Mouse (Mus musculus) heart, adult 2 months (tissue): ENCODE results near the gene Eif2b4. TPM values are rescaled to one million over a fixed set of nuclear protein-coding genes. Genes with fewer than 3 reads are reported as not detected.
A peak's percentile ranks its signal among the peaks of the same experiment; 100 is the strongest.

Source experiments
- DNase-seq, 2 experiments: peaks; one replicate each; pipeline ENCODE4 v3.0.0; 2021
- H3K27ac ChIP-seq: fragments of 200-600 bp; 2 replicates; pipeline ENCODE4 v1.8.1; 2022
- H3K27me3 ChIP-seq: fragments of 200-500 bp; 2 replicates; pipeline ENCODE4 v1.6.1; 2012; ENCODE audit warnings: mild to moderate bottlenecking, low read length, inconsistent platforms, mixed read lengths; ENCODE audit not compliant: control insufficient read depth, insufficient read depth
- H3K36me3 ChIP-seq: fragments of 200-500 bp; 2 replicates; pipeline ENCODE4 v1.6.1; 2012; ENCODE audit warnings: low read length, inconsistent platforms; ENCODE audit not compliant: control insufficient read depth, insufficient read depth
- H3K4me1 ChIP-seq: fragments of 200-500 bp; 2 replicates; pipeline ENCODE4 v1.6.1; 2011; ENCODE audit warnings: low read length; ENCODE audit not compliant: control insufficient read depth, insufficient read depth
- H3K4me3 ChIP-seq: fragments of 200-600 bp; 2 replicates; pipeline ENCODE4 v1.8.1; 2022
- H3K79me2 ChIP-seq: fragments of 200-500 bp; replicated peaks from 2 replicates; pipeline ENCODE4 v1.6.1; 2012; ENCODE audit warnings: mild to moderate bottlenecking, inconsistent platforms, low read length, moderate library complexity, mixed read lengths; ENCODE audit not compliant: control insufficient read depth, insufficient read depth
- H3K9ac ChIP-seq: fragments of 200-500 bp; 2 replicates; pipeline ENCODE4 v1.6.1; 2012; ENCODE audit warnings: low read depth, mild to moderate bottlenecking, control low read depth, inconsistent platforms, low read length, mixed read lengths
- CTCF ChIP-seq: fragments of 200-600 bp; IDR thresholded peaks from 2 replicates; pipeline ENCODE4 v1.8.1; 2022; ENCODE audit warnings: antibody characterized with exemption, mild to moderate bottlenecking, moderate library complexity
- EP300 ChIP-seq: fragments of 200-500 bp; IDR thresholded peaks from 2 replicates; pipeline ENCODE4 v1.6.1; 2011; ENCODE audit warnings: low read depth, low read length, control low read depth; ENCODE audit not compliant: insufficient read depth
- POLR2A ChIP-seq: fragments of 200-500 bp; IDR thresholded peaks from 2 replicates; pipeline ENCODE4 v1.6.1; 2011; ENCODE audit warnings: mild to moderate bottlenecking, low read depth, low read length, control low read depth; ENCODE audit not compliant: insufficient read depth
- WGBS: fragments of 180-500 bp; shearing (Covaris S2); methylation state at CpG from one replicate; pipeline ENCODE4 v1.1.7; 2018; 5-methylcytosine and 5-hydroxymethylcytosine counted together
- intact Hi-C: fragments of 180-260 bp; cut with DNase I; formaldehyde crosslinking; loops from one replicate; pipeline ENCODE4 v1.15.1; 2025
- polyA plus RNA-seq: library from polyadenylated mRNA; depleted of rRNA; stranded (reverse); fragments of >200 nt; gene quantifications from 2 replicates; pipeline ENCODE4 v1.2.3, GENCODE M21; 2012
- total RNA-seq, 2 experiments: library from RNA; stranded (reverse); gene quantifications; 2 replicates each; pipeline ENCODE4 v1.2.3; 2021

The Eif2b4 gene
- total and polyA plus RNA-seq, 3 experiments: 48.0 to 61.3 (median 50.8) TPM

DNA sequence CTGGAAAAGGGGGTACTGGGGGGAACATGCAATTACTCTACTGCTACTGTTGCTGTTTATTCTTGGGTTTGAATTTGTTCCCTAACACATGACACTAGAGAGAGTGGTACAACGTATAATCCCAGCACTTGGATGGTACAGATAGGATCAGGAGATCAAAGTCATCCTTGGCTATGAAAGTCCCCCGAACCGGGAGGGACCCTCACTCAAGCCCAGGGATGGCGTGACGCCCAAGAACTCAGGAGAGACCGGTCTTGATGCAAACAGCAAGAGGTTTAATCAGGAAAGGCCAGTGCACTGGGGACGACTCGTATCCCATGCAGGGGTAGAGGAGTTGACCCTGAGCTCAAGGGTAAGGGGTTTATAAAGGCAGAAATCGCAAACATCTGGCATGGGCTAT, 29.5 kb upstream of the Eif2b4 start:
- peaks cover 7% of the 10 kb centered on the region for H3K36me3 ChIP-seq
- H3K4me3 ChIP-seq: no peak overlapping the region
- no peak for DNase-seq
- intact Hi-C loops: loop anchor here (5.0 kb wide), 1 partner anchor 105 kb away; no protein-coding TSS in a partner anchor
- H3K27me3 ChIP-seq: no peaks in the 10 kb centered on the region
- no peak for TF ChIP-seq EP300
- TF ChIP-seq CTCF: no peak
- TF ChIP-seq POLR2A: no peak
- no peak overlapping the region for H3K27ac ChIP-seq
- 95% methylated on average over 9 of the region's 9 CpGs for WGBS
- H3K9ac ChIP-seq: no peak overlapping the region
- H3K4me1 ChIP-seq: peaks cover 6% of the 10 kb centered on the region
- H3K79me2 ChIP-seq: 0 out of 2 replicates have a peak, but pooled peaks cover 2% of the 10 kb centered on the region

DNA sequence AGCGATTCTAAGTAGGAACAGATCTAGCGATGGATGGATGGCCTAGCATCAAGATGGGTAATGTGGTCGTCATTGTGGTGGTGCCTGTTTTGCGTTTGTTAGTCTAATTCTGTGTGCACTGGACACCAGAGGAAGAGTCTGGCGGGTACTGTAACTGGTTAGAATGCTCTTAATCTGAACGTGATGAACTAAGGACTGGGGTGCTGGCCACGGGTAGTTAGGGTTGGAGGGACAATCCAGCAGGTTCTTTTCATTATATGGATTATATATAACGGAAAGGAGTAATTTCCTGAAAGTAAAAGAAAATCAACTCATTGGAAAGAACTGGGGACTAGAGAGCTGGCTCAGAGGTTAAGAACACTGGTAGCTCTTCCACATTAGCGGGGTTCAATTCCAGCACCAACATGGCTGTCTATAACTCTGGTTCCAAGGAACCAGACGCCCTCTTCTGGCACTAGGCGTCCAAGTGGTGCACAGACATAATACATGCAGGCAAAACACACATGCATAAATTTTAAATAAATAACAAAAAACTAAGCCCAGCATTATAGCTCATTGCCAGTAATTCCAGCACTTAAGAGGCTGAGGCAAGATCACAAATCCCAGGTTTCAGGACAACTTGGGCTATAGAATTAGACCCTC, 28.2 kb upstream of the Eif2b4 start:
- DNase-seq: no peak
- H3K4me3 ChIP-seq: peak overlapping the region; percentile 98
- intact Hi-C loops: loop anchor here (2.0 to 5.0 kb wide), 3 partner anchors 19 to 106 kb away; partner anchors contain the start of genes Mpv17 and Zfp513
- peak overlapping the region; percentile 73; the same call in 1 of the 2 replicates for H3K9ac ChIP-seq
- H3K79me2 ChIP-seq: peaks cover 4% of the 10 kb centered on the region
- H3K4me1 ChIP-seq: peaks cover 6% of the 10 kb centered on the region
- no peaks in the 10 kb centered on the region for H3K27me3 ChIP-seq
- H3K27ac ChIP-seq: peak overlapping the region; percentile 92
- TF ChIP-seq EP300 (no peak), CTCF (peak; percentile 41)
- peaks cover 7% of the 10 kb centered on the region for H3K36me3 ChIP-seq
- 20% methylated on average over 11 of the region's 11 CpGs for WGBS

DNA sequence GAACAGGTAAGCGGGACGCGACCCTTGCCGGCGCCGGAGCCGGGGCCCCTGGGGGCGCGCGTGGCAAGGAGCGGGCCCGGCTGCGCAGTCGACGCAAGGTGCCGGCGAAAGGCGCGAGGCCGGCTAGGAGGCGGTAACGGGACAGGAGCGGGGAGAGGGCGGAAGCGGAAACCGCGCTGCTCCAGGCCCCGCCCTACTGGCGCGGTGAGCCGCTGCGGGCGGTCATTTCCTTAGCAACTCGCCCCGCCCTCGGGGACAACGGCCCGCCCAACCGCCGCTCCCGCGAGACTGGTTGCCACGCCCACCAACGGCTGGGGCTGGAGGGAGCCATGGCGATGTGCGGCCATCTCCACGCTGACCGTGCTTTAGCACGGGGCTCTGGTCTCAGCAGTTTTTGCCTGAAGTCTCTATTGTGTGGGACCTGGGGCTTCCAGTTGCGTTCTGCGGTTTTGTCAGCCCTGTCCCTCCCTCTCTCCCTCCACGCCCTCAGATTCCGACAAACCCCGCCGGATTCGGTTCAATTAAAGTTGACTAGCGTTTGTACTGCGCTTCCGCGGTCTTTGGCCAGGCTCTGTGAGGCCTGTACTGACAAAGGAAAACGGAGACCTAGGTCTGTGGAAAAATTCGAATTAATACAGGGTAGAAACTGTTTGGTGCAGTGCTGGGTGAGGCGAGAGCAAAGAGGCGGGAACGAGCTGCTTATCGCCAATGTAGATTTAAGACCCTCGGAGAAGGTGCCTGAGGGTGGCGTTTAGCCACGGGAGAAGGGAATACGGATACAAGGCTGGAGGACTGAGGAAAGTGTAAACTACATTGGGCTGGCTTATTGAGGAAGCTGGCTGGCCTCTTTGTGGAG, 27.4 kb upstream of the Eif2b4 start, which contains the start of gene Ppm1g:
Gene Ppm1g (minus strand): TSS at position 240 of the 856 bp plus-strand sequence.
- intact Hi-C loops: loop anchor here (1.0 to 5.0 kb wide), 5 partner anchors 18 to 107 kb away; partner anchors contain the start of genes Ift172, Mpv17, Nrbp1 and Zfp513
- no peaks in the 10 kb centered on the region for H3K27me3 ChIP-seq
- TF ChIP-seq EP300 (no peak), POLR2A (peak; percentile 96), CTCF (no peak)
- H3K4me3 ChIP-seq: peak within 1 kb of the TSS; percentile 98
- under 1% methylated on average over 70 of the region's 70 CpGs for WGBS
- peak; percentile 98 to 100 for DNase-seq
- peaks cover 7% of the 10 kb centered on the region for H3K36me3 ChIP-seq
- peak within 1 kb of the TSS; percentile 92 for H3K27ac ChIP-seq
- H3K79me2 ChIP-seq: peaks cover 4% of the 10 kb centered on the region
- H3K4me1 ChIP-seq: peaks cover 6% of the 10 kb centered on the region
- H3K9ac ChIP-seq: peak within 1 kb of the TSS; percentile 94

GRCm38 (mm10) chr5:31219911-31220447, 26.7 kb upstream of the Eif2b4 start:
- peaks cover 7% of the 10 kb centered on the region for H3K36me3 ChIP-seq
- peaks cover 4% of the 10 kb centered on the region for H3K79me2 ChIP-seq
- no peak for DNase-seq
- intact Hi-C loops: loop anchor here (1.0 to 5.0 kb wide), 5 partner anchors 17 to 107 kb away; partner anchors contain the start of genes Ift172, Mpv17, Nrbp1 and Zfp513
- peak overlapping the region; percentile 98 for H3K4me3 ChIP-seq
- peak overlapping the region; percentile 94 for H3K9ac ChIP-seq
- H3K27ac ChIP-seq: peak overlapping the region; percentile 92
- TF ChIP-seq EP300 (no peak), CTCF (peak; percentile 47)
- H3K27me3 ChIP-seq: no peaks in the 10 kb centered on the region
- under 1% methylated on average over 40 of the region's 40 CpGs for WGBS
- H3K4me1 ChIP-seq: peaks cover 6% of the 10 kb centered on the region

GRCm38 (mm10) chr5:31219474-31219873, 26.2 kb upstream of the Eif2b4 start:
- under 1% methylated on average over 11 of the region's 11 CpGs for WGBS
- TF ChIP-seq CTCF: no peak
- Histone ChIP-seq H3K36me3 (peaks cover 7% of the 10 kb centered on the region), H3K4me3 (peak overlapping the region; percentile 98), H3K4me1 (peaks cover 6% of the 10 kb centered on the region), H3K79me2 (peaks cover 5% of the 10 kb centered on the region), H3K9ac (peak overlapping the region; percentile 94), H3K27me3 (no peaks in the 10 kb centered on the region), H3K27ac (peak overlapping the region; percentile 92)
- intact Hi-C loops: no loop called here
- DNase-seq: no peak

- Histone ChIP-seq H3K27me3 (no peaks in the 10 kb centered on the region), H3K79me2 (peaks cover 5% of the 10 kb centered on the region), H3K4me3 (peak overlapping the region; percentile 98), H3K4me1 (peaks cover 6% of the 10 kb centered on the region), H3K27ac (no peak overlapping the region), H3K9ac (no peak overlapping the region), H3K36me3 (peaks cover 7% of the 10 kb centered on the region)
- TF ChIP-seq POLR2A (no peak), CTCF (peak; percentile 65)
- 0% methylated on average over 2 of the region's 2 CpGs for WGBS
- intact Hi-C loops: no loop called here
- DNase-seq: no peak
Observed at GRCm38 (mm10) chr5:31219070-31219469, 25.8 kb upstream of the Eif2b4 start.
